Mouse (Mus musculus) embryonic facial prominence, embryonic 11.5 days (tissue): ENCODE data around the gene Leng9. TPM values are rescaled to one million over a fixed set of nuclear protein-coding genes. Genes with fewer than 3 reads are reported as not detected.

Experiments
- ATAC-seq: fragments of 200-750 bp; cut with Nextera tagmentation; replicated peaks from 2 replicates; pipeline ENCODE4 v1.8.0; 2017; ENCODE audit warnings: low read depth; ENCODE audit not compliant: insufficient number of reproducible peaks, low FRiP score, low TSS enrichment
- DNase-seq: peaks from one replicate; pipeline ENCODE4 v3.0.0-alpha.2; 2015; ENCODE audit warnings: low spot score
- H3K27ac ChIP-seq: fragments of 300-500 bp; sonication (generic); replicated peaks from 2 replicates; pipeline ENCODE4 v1.5.1; 2014; ENCODE audit warnings: mild to moderate bottlenecking, low read depth, low read length, control low read depth
- H3K27me3 ChIP-seq: fragments of 300-500 bp; sonication (generic); 2 replicates; pipeline ENCODE4 v1.6.1; 2014; ENCODE audit warnings: mild to moderate bottlenecking, low read length, moderate library complexity, mixed read lengths; ENCODE audit not compliant: control insufficient read depth, insufficient read depth
- H3K36me3 ChIP-seq: fragments of 300-500 bp; sonication (generic); replicated peaks from 2 replicates; pipeline ENCODE4 v1.6.1; 2014; ENCODE audit warnings: low read depth, mild to moderate bottlenecking, low read length, moderate library complexity, mixed read lengths; ENCODE audit not compliant: control insufficient read depth, insufficient read depth
- H3K4me1 ChIP-seq: fragments of 300-500 bp; sonication (generic); 2 replicates; pipeline ENCODE4 v1.6.1; 2014; ENCODE audit warnings: low read length, mixed read lengths; ENCODE audit not compliant: control insufficient read depth, insufficient read depth
- H3K4me2 ChIP-seq: fragments of 300-500 bp; sonication (generic); 2 replicates; pipeline ENCODE4 v1.6.1; 2014; ENCODE audit warnings: low read depth, mild to moderate bottlenecking, control low read depth, low read length, moderate library complexity
- H3K4me3 ChIP-seq: fragments of 300-500 bp; sonication (generic); 2 replicates; pipeline ENCODE4 v1.5.1; 2014; ENCODE audit warnings: low read depth, low read length, control low read depth
- H3K9ac ChIP-seq: fragments of 300-500 bp; sonication (generic); replicated peaks from 2 replicates; pipeline ENCODE4 v1.6.1; 2014; ENCODE audit warnings: mild to moderate bottlenecking, control low read depth, low read length
- H3K9me3 ChIP-seq: fragments of 300-500 bp; sonication (generic); replicated peaks from 2 replicates; pipeline ENCODE4 v1.6.1; 2016; ENCODE audit warnings: mild to moderate bottlenecking, low read length, inconsistent platforms, mixed read lengths; ENCODE audit not compliant: control insufficient read depth
- WGBS: fragments of 180-500 bp; shearing (Covaris S2); extraction: QIAGEN DNeasy Blood & Tissue Kit; methylation state at CpG from one replicate; pipeline ENCODE4 v1.1.7; 2014; 5-methylcytosine and 5-hydroxymethylcytosine counted together
- polyA plus RNA-seq: library from polyadenylated mRNA; unstranded; fragments of >200 nt; fragmentation: Nextera tagmentation; extraction: Ambion mirVana; gene quantifications from 2 replicates; pipeline ENCODE4 v1.2.1, GENCODE M21; 2014

The Leng9 gene
- polyA plus RNA-seq, 1 experiment from 2014 or later, result 1.9 TPM

DNA sequence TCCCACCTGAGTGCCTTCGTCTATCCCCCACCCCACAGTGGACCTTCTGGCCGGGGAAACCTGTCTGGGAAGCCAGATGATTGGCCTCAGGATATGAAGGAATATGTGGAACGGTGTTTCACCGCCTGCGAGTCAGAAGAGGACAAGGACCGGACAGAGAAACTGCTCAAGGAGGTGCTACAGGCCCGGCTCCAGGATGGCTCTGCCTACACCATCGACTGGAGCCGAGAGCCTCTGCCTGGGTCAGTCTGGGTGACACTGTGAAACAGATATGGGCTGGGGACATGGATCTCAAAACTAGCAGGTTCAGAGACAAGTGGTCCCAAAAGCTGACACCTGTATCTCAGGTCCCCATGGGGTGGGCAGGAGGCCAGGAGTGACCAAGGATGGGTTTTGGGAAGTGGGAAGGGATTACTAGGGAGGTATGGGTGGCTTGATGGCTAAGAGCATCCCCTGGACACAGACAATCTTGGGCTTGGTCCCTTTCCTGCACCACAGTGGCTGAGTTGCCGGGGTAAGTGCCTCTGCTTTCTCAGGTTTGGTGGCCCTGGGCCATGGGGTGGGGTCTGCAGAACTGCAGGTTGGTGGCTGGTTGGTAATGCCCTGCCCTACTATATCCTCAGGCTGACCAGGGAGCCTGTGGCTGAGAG, 7.3 kb downstream of the Leng9 start:
- no peaks in the 10 kb centered on the region for H3K27me3 ChIP-seq
- no peak for DNase-seq
- no peak overlapping the region for H3K27ac ChIP-seq
- WGBS, result 96% methylated on average over 10 of the region's 10 CpGs
- no peaks in the 10 kb centered on the region for H3K9me3 ChIP-seq
- H3K36me3 ChIP-seq, result peaks cover 39% of the 10 kb centered on the region
- no peak overlapping the region for H3K4me3 ChIP-seq
- no peak for ATAC-seq
- no peak overlapping the region for H3K9ac ChIP-seq
- no peak overlapping the region for H3K4me2 ChIP-seq
- no peaks in the 10 kb centered on the region for H3K4me1 ChIP-seq

DNA sequence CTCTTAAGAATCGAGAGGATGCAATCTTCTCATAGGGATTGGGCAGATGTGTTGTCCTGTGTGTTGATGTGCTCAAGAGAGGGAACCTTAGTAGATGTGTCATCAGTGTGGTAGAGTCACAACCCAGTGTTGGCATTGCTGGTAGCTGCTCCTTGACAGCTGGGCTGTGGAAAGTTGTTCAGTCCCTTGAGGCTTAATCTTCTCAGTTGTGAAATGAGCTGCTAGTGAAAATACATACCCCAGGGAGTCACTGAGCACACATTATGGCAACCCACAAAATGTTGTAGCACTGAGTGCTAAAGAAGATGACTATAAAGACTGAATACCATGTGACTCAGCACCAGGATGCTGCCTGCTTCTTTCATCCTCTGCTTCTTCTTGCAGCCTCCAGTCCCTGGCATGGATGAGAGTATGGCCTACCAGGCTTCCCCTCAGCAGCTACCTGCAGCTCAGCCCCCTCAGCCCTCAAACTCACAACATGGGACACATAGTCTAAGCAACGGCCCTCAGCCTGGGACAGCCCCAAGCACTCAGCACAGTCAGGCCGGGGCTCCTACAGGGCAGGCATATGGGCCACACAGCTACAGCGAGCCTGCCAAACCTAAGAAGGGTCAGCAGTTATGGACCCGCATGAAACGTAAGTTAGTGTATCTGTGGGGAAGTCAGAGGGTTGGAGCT, 8.4 kb downstream of the Leng9 start:
- no peaks in the 10 kb centered on the region for H3K4me1 ChIP-seq
- H3K36me3 ChIP-seq, result peaks cover 36% of the 10 kb centered on the region
- H3K9ac ChIP-seq, result no peak overlapping the region
- DNase-seq, result no peak
- ATAC-seq, result no peak
- no peak overlapping the region for H3K4me2 ChIP-seq
- WGBS, result 92% methylated on average over 6 of the region's 6 CpGs
- H3K27me3 ChIP-seq, result no peaks in the 10 kb centered on the region
- H3K9me3 ChIP-seq, result no peaks in the 10 kb centered on the region
- no peak overlapping the region for H3K27ac ChIP-seq
- H3K4me3 ChIP-seq, result no peak overlapping the region

DNA sequence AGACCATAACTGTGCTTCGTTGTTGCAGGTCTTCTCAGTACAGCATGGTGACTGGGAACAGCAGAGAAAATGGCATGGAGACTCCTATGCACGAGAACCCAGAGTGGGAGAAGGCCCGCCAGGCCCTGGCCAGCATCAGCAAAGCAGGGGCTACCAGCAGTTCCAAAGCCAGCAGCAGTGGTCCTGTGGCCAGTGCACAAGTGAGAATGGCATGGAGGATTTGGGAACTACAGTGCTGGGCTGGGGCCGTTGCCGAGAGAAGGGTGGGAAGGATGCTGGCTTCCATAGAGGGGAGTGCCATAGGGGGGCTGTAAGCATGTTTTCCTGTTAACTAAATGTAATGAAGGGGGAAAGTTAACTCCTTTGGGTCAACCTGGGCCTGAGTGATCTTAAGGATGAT, 10.8 kb downstream of the Leng9 start:
- DNase-seq, result no peak
- no peak overlapping the region for H3K9ac ChIP-seq
- no peak for ATAC-seq
- no peaks in the 10 kb centered on the region for H3K4me1 ChIP-seq
- H3K9me3 ChIP-seq, result no peaks in the 10 kb centered on the region
- peaks cover 19% of the 10 kb centered on the region for H3K36me3 ChIP-seq
- H3K4me3 ChIP-seq, result no peak overlapping the region
- no peaks in the 10 kb centered on the region for H3K27me3 ChIP-seq
- 92% methylated on average over 5 of the region's 5 CpGs for WGBS
- no peak overlapping the region for H3K27ac ChIP-seq
- no peak overlapping the region for H3K4me2 ChIP-seq

DNA sequence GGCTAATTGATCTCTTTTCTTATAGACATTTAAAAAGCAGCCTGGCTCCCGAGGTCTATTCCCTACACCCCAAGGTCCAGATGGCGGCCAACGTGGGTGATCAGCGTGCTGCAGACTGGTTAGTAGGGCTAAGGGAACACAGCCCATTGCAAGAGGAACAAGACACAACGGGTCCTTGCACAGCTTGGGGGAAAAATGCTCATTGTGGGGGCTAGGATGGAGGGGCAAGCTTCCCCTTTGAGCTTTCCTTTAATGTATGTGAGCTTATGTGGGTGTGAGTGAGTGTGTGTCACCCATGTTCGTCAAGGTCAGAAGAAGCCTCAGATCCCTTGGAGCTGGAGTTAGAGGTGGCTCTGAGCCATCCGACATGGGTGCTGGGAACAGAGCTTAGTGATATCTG, 11.5 kb downstream of the Leng9 start:
- H3K36me3 ChIP-seq, result peaks cover 15% of the 10 kb centered on the region
- H3K9ac ChIP-seq, result no peak overlapping the region
- 93% methylated on average over 7 of the region's 7 CpGs for WGBS
- no peaks in the 10 kb centered on the region for H3K4me1 ChIP-seq
- H3K4me3 ChIP-seq, result no peak overlapping the region
- no peaks in the 10 kb centered on the region for H3K27me3 ChIP-seq
- no peak overlapping the region for H3K27ac ChIP-seq
- DNase-seq (no peak), ATAC-seq (no peak)
- no peaks in the 10 kb centered on the region for H3K9me3 ChIP-seq
- no peak overlapping the region for H3K4me2 ChIP-seq

DNA sequence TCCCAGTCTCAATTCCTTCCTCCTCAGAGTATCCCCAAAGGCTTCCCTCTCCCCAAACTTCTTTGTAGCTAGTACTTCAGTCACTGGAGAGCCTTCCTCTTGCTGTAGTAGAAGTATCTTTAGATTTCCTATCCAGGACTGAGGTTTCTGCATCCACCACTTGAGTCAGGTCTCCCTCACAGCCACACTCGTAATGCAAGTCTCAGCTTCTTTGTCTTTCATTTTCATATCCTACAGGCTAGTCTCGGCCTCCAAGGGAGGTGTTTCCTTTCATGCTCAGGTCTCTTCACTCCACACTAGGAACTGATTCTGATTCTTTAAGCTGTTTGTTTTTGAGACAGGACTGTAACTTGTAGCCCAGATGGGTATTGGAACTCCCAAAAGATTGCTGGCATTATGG, 12.0 kb downstream of the Leng9 start:
- DNase-seq, result no peak
- peak overlapping the region; percentile 58 for H3K4me3 ChIP-seq
- no peak overlapping the region for H3K27ac ChIP-seq
- no peaks in the 10 kb centered on the region for H3K4me1 ChIP-seq
- H3K9me3 ChIP-seq, result no peaks in the 10 kb centered on the region
- ATAC-seq, result no peak
- H3K4me2 ChIP-seq, result peak overlapping the region; percentile 62
- peak overlapping the region; percentile 78 for H3K9ac ChIP-seq
- peaks cover 15% of the 10 kb centered on the region for H3K36me3 ChIP-seq
- 95% methylated on average over 2 of the region's 2 CpGs for WGBS
- no peaks in the 10 kb centered on the region for H3K27me3 ChIP-seq

DNA sequence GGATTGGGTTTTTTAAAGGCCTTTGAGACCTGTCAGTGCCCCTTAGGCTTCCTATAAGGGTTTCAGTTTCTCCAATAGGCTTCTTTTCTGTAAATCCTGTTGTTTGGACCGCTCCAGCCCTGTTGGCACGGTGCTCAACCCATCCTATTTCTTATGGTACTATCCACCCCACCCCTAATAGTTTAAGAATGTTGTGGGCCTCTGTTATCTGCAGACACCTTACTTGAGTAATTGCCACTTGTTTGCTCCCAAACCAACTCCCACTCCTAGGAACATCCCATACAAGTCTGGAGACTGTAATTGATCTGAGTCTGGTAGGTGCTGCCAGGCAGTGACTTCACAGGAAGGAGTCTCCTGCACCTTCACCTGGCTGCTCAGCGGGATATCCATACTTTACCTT, 12.4 kb downstream of the Leng9 start:
- 48% methylated on average over 3 of the region's 3 CpGs for WGBS
- H3K4me3 ChIP-seq, result peak overlapping the region; percentile 58
- peak overlapping the region; percentile 78 for H3K9ac ChIP-seq
- peaks cover 15% of the 10 kb centered on the region for H3K36me3 ChIP-seq
- no peaks in the 10 kb centered on the region for H3K4me1 ChIP-seq
- H3K27me3 ChIP-seq, result no peaks in the 10 kb centered on the region
- H3K4me2 ChIP-seq, result peak overlapping the region; percentile 62
- H3K9me3 ChIP-seq, result no peaks in the 10 kb centered on the region
- no peak overlapping the region for H3K27ac ChIP-seq
- ATAC-seq (no peak), DNase-seq (no peak)

DNA sequence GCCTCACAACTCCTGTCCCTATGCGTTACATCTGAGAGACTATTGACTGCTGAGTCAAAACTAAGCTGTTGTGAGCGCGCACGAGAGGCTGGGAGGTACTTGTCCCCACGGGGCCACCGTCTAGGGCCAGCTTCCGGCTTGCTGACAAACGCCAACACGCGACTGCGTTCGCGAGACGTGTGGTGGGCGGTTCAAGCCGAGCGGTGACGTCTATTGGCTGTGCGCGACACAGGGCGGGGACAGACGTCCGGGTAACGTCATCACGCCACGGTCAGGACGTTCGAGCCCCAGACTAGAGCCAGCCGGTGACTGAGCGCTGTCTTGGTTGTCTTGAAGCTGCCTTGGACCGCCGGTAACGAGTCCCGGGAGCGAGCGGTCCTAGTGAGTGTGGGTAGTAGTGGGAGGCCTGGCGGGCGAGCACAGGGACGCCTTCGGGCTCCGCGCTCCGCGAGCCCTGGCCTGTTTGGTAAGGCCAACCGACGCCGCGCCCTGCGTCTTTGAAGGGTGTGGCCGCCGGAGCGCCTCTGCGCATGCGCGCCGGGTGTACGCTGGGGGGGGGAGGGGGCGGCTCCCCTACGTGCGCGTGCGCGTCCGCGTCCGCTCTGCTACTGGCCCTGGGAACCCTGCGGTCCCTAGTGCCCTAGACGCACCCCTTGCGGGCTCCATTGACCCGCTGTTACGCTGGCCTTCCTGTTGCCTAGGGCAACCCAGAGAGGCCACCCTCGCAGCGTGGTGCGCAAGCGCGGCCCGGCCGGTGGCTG, 13.2 kb downstream of the Leng9 start, which contains the start of gene Leng8:
Gene Leng8 (plus strand): TSS at position 269 of the 761 bp plus-strand sequence.
- H3K9ac ChIP-seq, result peak within 1 kb of the TSS; percentile 78
- peak within 1 kb of the TSS; percentile 78 for H3K27ac ChIP-seq
- ATAC-seq (peak; percentile 98), DNase-seq (peak; percentile 98)
- H3K4me3 ChIP-seq, result peak within 1 kb of the TSS; percentile 58
- WGBS, result under 1% methylated on average over 67 of the region's 78 CpGs
- H3K27me3 ChIP-seq, result no peaks in the 10 kb centered on the region
- peak within 1 kb of the TSS; percentile 66 for H3K4me2 ChIP-seq
- peaks cover 8% of the 10 kb centered on the region for H3K36me3 ChIP-seq
- H3K9me3 ChIP-seq, result no peaks in the 10 kb centered on the region
- H3K4me1 ChIP-seq, result no peaks in the 10 kb centered on the region

DNA sequence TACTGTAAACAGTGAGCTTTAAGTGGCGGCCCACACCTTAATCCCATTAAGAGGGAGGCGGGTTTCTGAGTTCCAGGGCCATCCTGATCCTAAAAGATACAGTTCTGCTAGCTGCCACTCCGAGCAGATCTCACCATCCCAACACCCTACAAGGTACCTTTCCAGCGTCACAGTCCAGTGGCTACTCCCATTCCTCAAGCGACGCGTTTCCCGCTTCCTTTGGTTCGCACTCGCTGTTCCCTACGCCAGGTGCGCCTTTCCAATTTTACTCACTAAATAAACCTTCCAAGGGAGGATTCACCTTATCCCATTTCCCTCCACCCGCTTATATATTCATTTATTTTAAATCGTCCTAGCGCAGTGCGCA, 13.8 kb downstream of the Leng9 start:
- ATAC-seq (peak; percentile 3), DNase-seq (no peak)
- Histone ChIP-seq H3K9me3 (no peaks in the 10 kb centered on the region), H3K4me2 (peak overlapping the region; percentile 66), H3K27ac (no peak overlapping the region), H3K4me1 (no peaks in the 10 kb centered on the region), H3K27me3 (no peaks in the 10 kb centered on the region), H3K9ac (peak overlapping the region; percentile 59), H3K36me3 (peaks cover 7% of the 10 kb centered on the region), H3K4me3 (peak overlapping the region; percentile 58)
- WGBS, result under 1% methylated on average over 16 of the region's 16 CpGs
